Mouse (Mus musculus): ENCODE data around the gene Sez6l.

DNA sequence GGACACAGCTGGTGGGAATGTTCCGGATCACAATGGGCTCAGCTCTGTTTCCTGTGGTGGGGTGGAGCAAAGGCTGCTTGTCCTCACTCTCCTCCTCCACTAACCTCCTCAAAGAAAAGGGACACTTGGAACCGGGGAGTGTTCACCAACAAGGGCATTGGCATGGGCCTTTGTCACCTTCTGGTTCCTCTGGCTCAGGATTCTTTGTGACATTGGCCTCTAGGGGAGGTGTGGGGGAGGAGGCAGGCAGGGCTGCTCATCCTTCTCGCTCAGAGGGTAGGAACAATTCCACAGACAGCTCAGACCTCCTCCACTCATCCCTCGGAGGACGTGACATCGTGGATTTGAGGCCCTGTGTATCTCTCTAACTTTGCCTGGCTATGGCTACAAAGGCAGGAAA lies 30.2 kb downstream of the Sez6l start:
- TF ChIP-seq CTCF (IDR thresholded peaks at IDR 0.05; ENCODE audit: extremely low read depth, insufficient read depth, insufficient read length, insufficient replicate concordance) (no peak), POLR2A (IDR thresholded peaks at IDR 0.05; ENCODE audit: low read depth, low read length) (no peak)
